Mouse (Mus musculus): ENCODE results near the gene Arhgap24.

Arhgap24 gene

GRCm38 (mm10) chr5:102591422-102591821, 110.2 kb downstream of the Arhgap24 start:
- no peak for DNase-seq

- no peak for DNase-seq
These were observed 111.9 kb downstream of the Arhgap24 start for GRCm38 (mm10) chr5:102593058-102593457.

GRCm38 (mm10) chr5:102599102-102599501, 117.9 kb downstream of the Arhgap24 start:
- no peak for DNase-seq

- no peak for DNase-seq
These were observed 132.4 kb downstream of the Arhgap24 start for GRCm38 (mm10) chr5:102613571-102613970.

- DNase-seq = no peak
These were observed 132.9 kb downstream of the Arhgap24 start for GRCm38 (mm10) chr5:102614081-102614480.

GRCm38 (mm10) chr5:102615249-102615648, 134.1 kb downstream of the Arhgap24 start:
- DNase-seq = no peak

GRCm38 (mm10) chr5:102621036-102621435, 139.8 kb downstream of the Arhgap24 start:
- DNase-seq = no peak

GRCm38 (mm10) chr5:102623807-102624435, 142.7 kb downstream of the Arhgap24 start:
- no peak for DNase-seq

GRCm38 (mm10) chr5:102626671-102627070, 145.5 kb downstream of the Arhgap24 start:
- no peak for DNase-seq

- no peak for DNase-seq
These were observed 148.2 kb downstream of the Arhgap24 start for GRCm38 (mm10) chr5:102629362-102629771.

GRCm38 (mm10) chr5:102635591-102635990, 154.4 kb downstream of the Arhgap24 start:
- DNase-seq = no peak

- DNase-seq = no peak
These were observed 158.8 kb downstream of the Arhgap24 start for GRCm38 (mm10) chr5:102639782-102640559.

- no peak for DNase-seq
These were observed 162.2 kb downstream of the Arhgap24 start for GRCm38 (mm10) chr5:102643364-102643763.

GRCm38 (mm10) chr5:102643820-102644219, 162.6 kb downstream of the Arhgap24 start:
- no peak for DNase-seq

GRCm38 (mm10) chr5:102659061-102659460, 177.9 kb downstream of the Arhgap24 start:
- no peak for DNase-seq

GRCm38 (mm10) chr5:102664988-102665726, 184.0 kb downstream of the Arhgap24 start:
- no peak for DNase-seq

- no peak for DNase-seq
These were observed 185.7 kb downstream of the Arhgap24 start for GRCm38 (mm10) chr5:102666886-102667285.

- DNase-seq = no peak
These were observed 186.8 kb downstream of the Arhgap24 start for GRCm38 (mm10) chr5:102667754-102668575.

GRCm38 (mm10) chr5:102670206-102670605, 189.0 kb downstream of the Arhgap24 start:
- peak in 1 of 2 experiments; percentile 5 for DNase-seq

- no peak for DNase-seq
These were observed 189.6 kb downstream of the Arhgap24 start for GRCm38 (mm10) chr5:102670731-102671345.

- no peak for DNase-seq
These were observed 194.1 kb downstream of the Arhgap24 start for GRCm38 (mm10) chr5:102675326-102675725.

GRCm38 (mm10) chr5:102677176-102677575, 196.0 kb downstream of the Arhgap24 start:
- no peak for DNase-seq

All from cerebellum, postnatal 14 days (tissue).